In genomic region chr8:13483191-13483590, GRCm38 (mm10) we compare ENCODE assay signal across 29 mouse cellular contexts. TPM values are rescaled to one million over a fixed set of nuclear protein-coding genes. Genes with fewer than 3 reads are reported as not detected.
"Had no signal": no experiment of that assay in that cellular context is flagged by ENCODE, and none has a peak within 500 bp of the region (broad histone marks: within the 10 kb centered on the region; RNA-seq: fewer than 3 reads in every experiment).

No protein-coding gene starts in this region.

- H3K27me3 ChIP-seq: embryonic facial prominence, embryonic 12.5 days; embryonic facial prominence, embryonic 13.5 days; embryonic facial prominence, embryonic 15.5 days; forebrain, embryonic 12.5 days; forebrain, embryonic 13.5 days; forebrain, embryonic 15.5 days had no signal

- DNase-seq: cerebellum, adult 2 months; cerebellum, adult 8-10 months; cerebellum, adult 9-10 months; cerebellum, adult 9-11 months; cerebellum, postnatal 10 days; cerebellum, postnatal 14 days; cerebellum, postnatal 25 days; cerebellum, postnatal 36 days; embryo, embryonic 11 days; forebrain, postnatal 0 days; gastrocnemius, adult 2 months; gastrocnemius, postnatal 10 days; gastrocnemius, postnatal 14 days; gastrocnemius, postnatal 25 days; heart, adult 18-20 months; heart, adult 2 months had no signal

- H3K9ac ChIP-seq: embryonic facial prominence, embryonic 12.5 days; embryonic facial prominence, embryonic 13.5 days; embryonic facial prominence, embryonic 15.5 days; forebrain, embryonic 12.5 days; forebrain, embryonic 13.5 days; forebrain, embryonic 15.5 days; forebrain, postnatal 0 days had no signal

- H3K4me1 ChIP-seq: embryonic facial prominence, embryonic 10.5 days; embryonic facial prominence, embryonic 12.5 days; embryonic facial prominence, embryonic 13.5 days; embryonic facial prominence, embryonic 15.5 days; forebrain, embryonic 10.5 days; forebrain, embryonic 12.5 days; forebrain, embryonic 13.5 days; forebrain, embryonic 15.5 days had no signal

- H3K27ac ChIP-seq: embryonic facial prominence, embryonic 10.5 days; embryonic facial prominence, embryonic 12.5 days; embryonic facial prominence, embryonic 13.5 days; embryonic facial prominence, embryonic 15.5 days; forebrain, embryonic 10.5 days; forebrain, embryonic 12.5 days; forebrain, embryonic 13.5 days; forebrain, embryonic 15.5 days; heart, adult 2 months had no signal

- H3K36me3 ChIP-seq: embryonic facial prominence, embryonic 10.5 days; embryonic facial prominence, embryonic 12.5 days; embryonic facial prominence, embryonic 13.5 days; embryonic facial prominence, embryonic 15.5 days; forebrain, embryonic 10.5 days; forebrain, embryonic 12.5 days; forebrain, embryonic 15.5 days had no signal

- H3K4me3 ChIP-seq: embryonic facial prominence, embryonic 10.5 days; embryonic facial prominence, embryonic 12.5 days; embryonic facial prominence, embryonic 13.5 days; embryonic facial prominence, embryonic 15.5 days; erythroblast, embryonic 14.5 days; forebrain, embryonic 10.5 days; forebrain, embryonic 12.5 days; forebrain, embryonic 13.5 days; forebrain, embryonic 15.5 days; gastrocnemius, adult 2 months; heart, adult 2 months had no signal

RNA-seq across cellular contexts. Expression of gene Tmem255b, which starts 48.2 kb away (rescaled TPM):
- total RNA-seq: common myeloid progenitor, adult 5-6 weeks; granulocyte monocyte progenitor cell, adult 5-6 weeks had no signal
- polyA plus RNA-seq: erythroblast, embryonic 14.5 days; forebrain, embryonic 11.5 days; forebrain, embryonic 13.5 days; forebrain, embryonic 14.5 days; forebrain, embryonic 15.5 days had no signal
